8 mouse cellular contexts compared by ENCODE assay signal in the genomic region with DNA sequence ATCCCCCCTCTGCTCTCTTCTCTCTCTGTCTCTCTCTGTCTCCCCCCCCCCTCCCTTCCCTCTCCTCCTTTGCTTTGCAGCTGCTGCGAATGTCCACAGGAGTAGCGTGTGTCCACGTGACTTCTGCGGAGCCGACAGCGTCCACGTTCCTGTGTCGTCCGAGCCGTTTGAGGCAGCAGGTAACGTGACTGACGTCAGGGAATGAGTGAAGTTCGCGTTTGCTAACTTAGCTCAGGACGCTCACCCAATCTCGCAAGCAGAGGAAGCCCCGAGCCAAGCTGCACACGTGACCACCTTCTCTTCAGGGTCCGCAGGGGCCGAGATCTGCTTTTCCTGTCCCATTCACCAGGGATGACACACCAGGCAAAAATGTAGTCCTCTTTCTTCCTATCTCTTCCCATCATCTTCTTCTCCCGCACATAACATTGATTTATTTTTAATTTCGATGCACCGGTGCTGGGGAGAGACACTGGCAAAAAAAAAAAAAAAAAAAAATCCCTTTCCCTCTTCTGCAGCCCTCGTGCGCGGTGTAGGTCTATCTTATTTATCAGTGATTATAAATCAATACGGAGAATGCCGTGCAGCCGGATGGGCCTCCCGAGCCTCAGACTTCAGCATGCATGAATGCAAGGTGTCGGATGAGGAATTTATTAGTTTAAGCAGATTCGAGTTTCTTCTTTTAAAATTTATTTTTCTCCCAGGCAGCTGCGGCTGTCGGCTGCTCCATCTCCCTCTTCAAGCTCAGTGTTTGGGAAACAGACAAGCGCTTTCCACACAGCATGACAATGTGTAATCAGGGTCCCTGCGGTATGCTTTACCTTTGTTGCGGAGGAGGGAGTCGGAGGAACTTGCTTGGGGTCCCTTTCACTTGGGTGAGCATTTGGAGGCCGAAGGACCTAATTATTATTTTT.
DNase-seq lines count a peak whose midpoint lies in the region; ATAC-seq and TF ChIP-seq lines count a peak whose summit lies in the region.

No protein-coding gene starts in this region.

- ATAC-seq in embryonic facial prominence, embryonic 13.5 days (ENCODE audit: insufficient number of reproducible peaks, insufficient read depth, low FRiP score, low TSS enrichment, low read depth), result no peak; the same call in 1 of the 2 replicates
- ATAC-seq in intestine, embryonic 16.5 days, result peak; percentile 64
- peak; percentile 24; the same call in 1 of the 2 replicates for ATAC-seq in neural tube, embryonic 11.5 days (ENCODE audit: insufficient read depth, low FRiP score, low TSS enrichment)
- ATAC-seq in erythroid progenitor cell, adult 5-6 weeks (replicated peaks; ENCODE audit: low FRiP score, poor library complexity, severe bottlenecking), result no peak

- WGBS in embryonic facial prominence, embryonic 13.5 days, result under 1% methylated on average over 39 of the region's 39 CpGs
- WGBS in intestine, embryonic 16.5 days, result 1% methylated on average over 39 of the region's 39 CpGs
- under 1% methylated on average over 39 of the region's 39 CpGs for WGBS in neural tube, embryonic 11.5 days

- TF ChIP-seq CTCF in layer of hippocampus, adult 2 months (conservative IDR thresholded peaks at IDR 0.05), result no peak

- H3K9ac ChIP-seq in embryonic facial prominence, embryonic 13.5 days, result peak overlapping the region; percentile 54
- H3K9ac ChIP-seq in intestine, embryonic 16.5 days (ENCODE audit: low read depth, low read length), result peak overlapping the region; percentile 32
- peak overlapping the region; percentile 19 for H3K9ac ChIP-seq in neural tube, embryonic 11.5 days (ENCODE audit: low read length)

- no peaks in the 10 kb centered on the region for H3K9me3 ChIP-seq in embryonic facial prominence, embryonic 13.5 days
- H3K9me3 ChIP-seq in intestine, embryonic 16.5 days (ENCODE audit: control insufficient read depth, low read length), result no peaks in the 10 kb centered on the region
- H3K9me3 ChIP-seq in neural tube, embryonic 11.5 days (ENCODE audit: control insufficient read depth, low read length), result no peaks in the 10 kb centered on the region

- no peaks in the 10 kb centered on the region for H3K36me3 ChIP-seq in embryonic facial prominence, embryonic 13.5 days
- no peaks in the 10 kb centered on the region for H3K36me3 ChIP-seq in intestine, embryonic 16.5 days (ENCODE audit: control insufficient read depth, insufficient read depth, low read length)
- H3K36me3 ChIP-seq in neural tube, embryonic 11.5 days (ENCODE audit: control insufficient read depth, insufficient read depth, low read length), result no peaks in the 10 kb centered on the region

- peak overlapping the region; percentile 88 for H3K4me2 ChIP-seq in embryonic facial prominence, embryonic 13.5 days
- peak overlapping the region; percentile 87 for H3K4me2 ChIP-seq in intestine, embryonic 16.5 days (ENCODE audit: low read depth, low read length)
- H3K4me2 ChIP-seq in neural tube, embryonic 11.5 days (ENCODE audit: low read depth), result peak overlapping the region; percentile 54

- H3K4me3 ChIP-seq in layer of hippocampus, adult 2 months, result peak overlapping the region; percentile 53
- H3K4me3 ChIP-seq in embryonic facial prominence, embryonic 13.5 days, result peak overlapping the region; percentile 46
- H3K4me3 ChIP-seq in intestine, embryonic 16.5 days (ENCODE audit: low read length), result peak overlapping the region; percentile 51
- H3K4me3 ChIP-seq in neural tube, embryonic 11.5 days (ENCODE audit: low read depth, low read length), result peak overlapping the region; percentile 30

- H3K27me3 ChIP-seq in embryonic facial prominence, embryonic 13.5 days, result peaks cover 51% of the 10 kb centered on the region
- H3K27me3 ChIP-seq in intestine, embryonic 16.5 days (replicated peaks; ENCODE audit: control insufficient read depth, insufficient read depth, low read length), result peaks cover 10% of the 10 kb centered on the region
- H3K27me3 ChIP-seq in neural tube, embryonic 11.5 days (ENCODE audit: control insufficient read depth, insufficient read depth, low read length), result no peaks in the 10 kb centered on the region; the same call in 1 of the 2 replicates

- peaks cover 22% of the 10 kb centered on the region for H3K4me1 ChIP-seq in embryonic facial prominence, embryonic 13.5 days
- peaks cover 4% of the 10 kb centered on the region; the same call in 1 of the 2 replicates for H3K4me1 ChIP-seq in intestine, embryonic 16.5 days (ENCODE audit: control insufficient read depth, insufficient read depth, low read length)
- H3K4me1 ChIP-seq in neural tube, embryonic 11.5 days (ENCODE audit: control insufficient read depth, insufficient read depth, low read length), result peaks cover 9% of the 10 kb centered on the region; the same call in 1 of the 2 replicates

- DNase-seq in layer of hippocampus, adult 2 months (ENCODE audit: low spot score in 2 of 2), result no peak
- DNase-seq in layer of hippocampus, adult 9-11 months, result no peak
- peak; percentile 59 for DNase-seq in ZHBTc4 (ENCODE audit: low read depth, low spot score)
- peak; percentile 67 for DNase-seq in neural tube, embryonic 11.5 days (ENCODE audit: low spot score)
- DNase-seq in urinary bladder, postnatal 25 days (ENCODE audit: low spot score), result no peak

- H3K27ac ChIP-seq in layer of hippocampus, adult 2 months, result peak overlapping the region; percentile 95
- no peak overlapping the region for H3K27ac ChIP-seq in embryonic facial prominence, embryonic 13.5 days
- no peak overlapping the region for H3K27ac ChIP-seq in intestine, embryonic 16.5 days (ENCODE audit: low read length)
- H3K27ac ChIP-seq in neural tube, embryonic 11.5 days (ENCODE audit: low read depth, low read length), result peak overlapping the region; percentile 63; the same call in 1 of the 2 replicates

Comparison
In these comparisons a context has a peak if more than half of its experiments do, and no peak if none do; other contexts are left out.
1. DNase-seq: peak in ZHBTc4 (single experiment) and neural tube, embryonic 11.5 days (single experiment); none in layer of hippocampus, adult 2 months (0 of 2), layer of hippocampus, adult 9-11 months (single experiment) and urinary bladder, postnatal 25 days (single experiment).
2. H3K27ac ChIP-seq: peak in layer of hippocampus, adult 2 months (single experiment) and neural tube, embryonic 11.5 days (single experiment); none in embryonic facial prominence, embryonic 13.5 days (single experiment) and intestine, embryonic 16.5 days (single experiment).
3. ATAC-seq: peak in intestine, embryonic 16.5 days (single experiment) and neural tube, embryonic 11.5 days (single experiment); none in embryonic facial prominence, embryonic 13.5 days (single experiment) and erythroid progenitor cell, adult 5-6 weeks (single experiment).
4. Peak in every context shown above with its lines, with median percentiles within 50 percentile points of each other: H3K4me3 ChIP-seq, H3K4me2 ChIP-seq and H3K9ac ChIP-seq.